Mouse (Mus musculus) stomach, postnatal 0 days (tissue): ENCODE measurements around the gene Gsk3a. TPM values are rescaled to one million over a fixed set of nuclear protein-coding genes. Genes with fewer than 3 reads are reported as not detected.

Source experiments
- ATAC-seq: fragments of 200-750 bp; cut with Nextera tagmentation; 2 replicates; pipeline ENCODE4 v1.8.0; 2017; ENCODE audit not compliant: low FRiP score, low TSS enrichment
- DNase-seq: peaks from one replicate; pipeline ENCODE4 v3.0.0-alpha.2; 2016; ENCODE audit warnings: low spot score
- H3K27ac ChIP-seq: fragments of 300-500 bp; sonication (generic); replicated peaks from 2 replicates; pipeline ENCODE4 v1.5.1; 2014; ENCODE audit warnings: mild to moderate bottlenecking, control low read depth
- H3K27me3 ChIP-seq: fragments of 300-500 bp; sonication (generic); 2 replicates; pipeline ENCODE4 v1.6.1; 2014; ENCODE audit warnings: low read length; ENCODE audit not compliant: control insufficient read depth, insufficient read depth
- H3K36me3 ChIP-seq: fragments of 300-500 bp; sonication (generic); 2 replicates; pipeline ENCODE4 v1.6.1; 2014; ENCODE audit warnings: low read length, mixed read lengths; ENCODE audit not compliant: control insufficient read depth, insufficient read depth
- H3K4me1 ChIP-seq: fragments of 300-500 bp; sonication (generic); replicated peaks from 2 replicates; pipeline ENCODE4 v1.6.1; 2014; ENCODE audit warnings: antibody characterized with exemption; ENCODE audit not compliant: control insufficient read depth, insufficient read depth
- H3K4me2 ChIP-seq: fragments of 300-500 bp; sonication (generic); replicated peaks from 2 replicates; pipeline ENCODE4 v1.6.1; 2014; ENCODE audit warnings: low read depth, mild to moderate bottlenecking, control low read depth, moderate library complexity
- H3K4me3 ChIP-seq: fragments of 300-500 bp; sonication (generic); 2 replicates; pipeline ENCODE4 v1.5.1; 2014; ENCODE audit warnings: low read depth, low read length, control low read depth
- H3K9ac ChIP-seq: fragments of 300-500 bp; sonication (generic); 2 replicates; pipeline ENCODE4 v1.6.1; 2014; ENCODE audit warnings: mild to moderate bottlenecking, low read length, control low read depth, mixed read lengths
- H3K9me3 ChIP-seq: fragments of 300-500 bp; sonication (generic); 2 replicates; pipeline ENCODE4 v1.6.1; 2016; ENCODE audit warnings: low read length; ENCODE audit not compliant: control insufficient read depth
- CTCF ChIP-seq: IDR thresholded peaks from 2 replicates; pipeline ENCODE4 v1.5.1; 2016; ENCODE audit warnings: antibody characterized with exemption, low read depth, mild to moderate bottlenecking, moderate library complexity
- EP300 ChIP-seq: optimal IDR thresholded peaks from 2 replicates; pipeline ENCODE3; 2016; ENCODE audit warnings: antibody characterized with exemption
- WGBS: fragments of 180-500 bp; shearing (Covaris S2); extraction: QIAGEN DNeasy Blood & Tissue Kit; methylation state at CpG from one replicate; pipeline ENCODE4 v1.1.7; 2014; 5-methylcytosine and 5-hydroxymethylcytosine counted together
- polyA plus RNA-seq: library from polyadenylated mRNA; unstranded; fragments of >200 nt; fragmentation: Nextera tagmentation; extraction: Ambion mirVana; gene quantifications from 2 replicates; pipeline ENCODE4 v1.2.1, GENCODE M21; 2015

Gsk3a gene
- polyA plus RNA-seq, 1 experiment from 2014 or later = 5.1 TPM

DNA sequence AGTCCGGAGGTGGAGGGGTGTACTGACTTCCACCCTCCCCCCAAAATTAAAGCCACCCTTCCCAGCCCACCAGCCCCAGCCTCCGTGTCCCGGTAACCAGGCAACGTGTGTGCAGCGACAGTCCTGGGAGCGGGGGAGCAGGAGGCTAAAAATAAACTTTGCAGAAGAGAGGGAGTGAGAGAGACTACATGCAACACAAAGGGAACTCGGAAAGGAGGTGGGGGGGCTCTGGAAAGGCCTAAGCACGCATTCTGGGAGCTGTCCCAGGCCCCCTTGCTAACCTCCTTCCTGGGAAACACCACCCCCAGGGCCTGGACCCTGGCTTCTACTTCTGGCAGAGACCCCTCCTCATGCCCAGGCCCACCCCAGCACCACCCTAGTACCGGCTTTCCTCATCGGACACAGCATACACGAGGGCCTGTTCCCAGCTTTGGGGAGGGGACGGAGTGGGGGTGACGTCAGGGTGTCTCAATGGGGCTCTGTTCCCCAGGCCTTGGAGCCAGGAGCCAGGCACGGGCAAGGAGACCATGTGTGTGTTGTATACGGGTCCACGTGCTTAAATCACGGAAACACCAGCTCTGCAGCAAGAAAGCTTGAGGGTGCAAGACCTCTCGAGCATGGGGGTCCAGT is 10.5 kb upstream of the Gsk3a start:
- Histone ChIP-seq H3K36me3 (peaks cover 12% of the 10 kb centered on the region), H3K9ac (peak overlapping the region; percentile 90), H3K4me3 (peak overlapping the region; percentile 92), H3K27ac (peak overlapping the region; percentile 98), H3K27me3 (no peaks in the 10 kb centered on the region), H3K4me2 (peak overlapping the region; percentile 82), H3K4me1 (peaks cover 2% of the 10 kb centered on the region; the same call in 1 of the 2 replicates), H3K9me3 (no peaks in the 10 kb centered on the region)
- DNase-seq (peak; percentile 69), ATAC-seq (no peak)
- no peak for TF ChIP-seq EP300
- no peak for TF ChIP-seq CTCF
- 2% methylated on average over 18 of the region's 18 CpGs for WGBS

DNA sequence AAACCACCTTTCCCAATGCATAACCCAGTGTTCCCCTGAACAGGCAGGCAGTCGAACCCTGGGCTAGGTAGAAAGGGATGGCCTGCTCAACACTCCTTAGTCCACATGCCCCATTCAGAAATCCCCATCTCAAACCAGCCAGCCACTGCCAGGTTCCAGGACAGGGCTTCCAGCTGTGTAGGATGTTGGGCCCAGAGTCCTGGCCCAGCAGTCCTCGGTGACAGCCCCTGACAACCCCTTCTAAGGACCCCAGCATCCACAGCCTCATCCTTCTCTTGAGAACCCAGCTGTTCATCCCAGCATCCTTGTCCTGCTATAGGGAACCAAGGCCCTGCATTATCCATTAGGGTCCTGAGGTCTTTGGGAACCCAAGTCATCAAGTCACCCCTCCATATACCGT is 9.8 kb upstream of the Gsk3a start:
- no peak for TF ChIP-seq CTCF
- TF ChIP-seq EP300 = no peak
- peaks cover 2% of the 10 kb centered on the region; the same call in 1 of the 2 replicates for H3K4me1 ChIP-seq
- DNase-seq = no peak
- H3K9ac ChIP-seq = peak overlapping the region; percentile 90
- peak overlapping the region; percentile 92 for H3K4me3 ChIP-seq
- peaks cover 12% of the 10 kb centered on the region for H3K36me3 ChIP-seq
- H3K27me3 ChIP-seq = no peaks in the 10 kb centered on the region
- 22% methylated on average over 3 of the region's 3 CpGs for WGBS
- no peaks in the 10 kb centered on the region for H3K9me3 ChIP-seq
- H3K4me2 ChIP-seq = peak overlapping the region; percentile 82
- peak overlapping the region; percentile 98 for H3K27ac ChIP-seq
- no peak for ATAC-seq

DNA sequence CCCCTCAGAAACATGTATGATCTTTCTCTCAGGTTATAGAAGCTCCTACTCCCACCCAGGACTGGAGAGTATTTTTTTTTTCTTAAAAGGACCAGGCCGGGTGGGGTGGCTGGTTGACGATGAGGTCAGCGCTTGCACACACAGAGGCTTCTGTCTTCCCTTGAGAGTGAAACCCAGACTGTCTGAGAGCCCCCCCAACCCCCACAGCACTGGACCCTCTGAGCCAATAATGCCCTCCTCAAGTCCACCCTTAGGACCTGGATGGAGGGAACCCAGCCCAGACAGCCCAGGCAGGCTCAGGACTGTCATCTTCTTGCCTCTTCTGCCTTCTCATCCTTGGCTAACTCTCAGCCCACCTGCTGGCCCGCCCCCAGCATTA is 9.1 kb upstream of the Gsk3a start:
- Histone ChIP-seq H3K27me3 (no peaks in the 10 kb centered on the region), H3K9me3 (no peaks in the 10 kb centered on the region), H3K4me3 (peak overlapping the region; percentile 92), H3K36me3 (peaks cover 12% of the 10 kb centered on the region), H3K4me1 (peaks cover 2% of the 10 kb centered on the region; the same call in 1 of the 2 replicates), H3K27ac (peak overlapping the region; percentile 98), H3K9ac (peak overlapping the region; percentile 90), H3K4me2 (peak overlapping the region; percentile 82)
- DNase-seq (no peak), ATAC-seq (no peak)
- no peak for TF ChIP-seq CTCF
- TF ChIP-seq EP300 = no peak
- 27% methylated on average over 4 of the region's 4 CpGs for WGBS

DNA sequence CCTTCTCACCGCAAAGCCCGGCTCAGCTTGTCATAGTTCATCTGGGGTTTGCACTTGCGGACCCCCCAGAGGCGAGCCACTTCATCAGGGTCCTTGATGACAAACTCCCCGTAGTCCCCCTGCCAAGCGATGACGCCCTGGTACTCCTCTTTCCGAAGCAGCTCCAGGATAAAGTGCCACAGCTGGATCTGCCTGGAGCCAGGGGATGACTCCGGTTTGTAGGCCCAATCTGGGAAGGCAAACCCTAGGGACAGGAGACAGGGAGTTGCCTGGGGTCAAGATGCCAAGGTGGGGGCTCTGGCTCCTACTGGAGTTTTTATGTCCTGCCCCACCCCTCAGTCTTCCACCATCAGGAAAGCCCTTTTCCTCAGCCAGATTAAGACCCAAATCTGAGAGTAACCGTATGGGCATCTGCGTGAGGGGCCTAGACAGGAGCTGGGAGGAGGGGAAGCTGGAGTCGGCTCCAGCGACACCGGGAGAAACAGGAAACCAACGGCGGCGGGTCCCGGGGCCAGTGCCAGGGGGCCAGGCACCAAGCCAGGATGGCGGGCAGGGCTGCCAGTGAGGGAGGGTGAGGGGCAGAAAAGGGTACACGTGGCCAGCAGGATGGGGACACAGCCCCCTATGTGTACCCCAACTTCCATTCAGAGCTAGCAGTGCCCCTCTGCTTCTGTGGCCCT is 8.6 kb upstream of the Gsk3a start:
- DNase-seq = peak; percentile 38
- WGBS = 38% methylated on average over 20 of the region's 20 CpGs
- Histone ChIP-seq H3K9me3 (no peaks in the 10 kb centered on the region), H3K9ac (peak overlapping the region; percentile 90), H3K36me3 (peaks cover 12% of the 10 kb centered on the region), H3K4me1 (peaks cover 2% of the 10 kb centered on the region; the same call in 1 of the 2 replicates), H3K27ac (peak overlapping the region; percentile 30; the same call in 1 of the 2 replicates), H3K4me3 (no peak overlapping the region), H3K4me2 (peak overlapping the region; percentile 82), H3K27me3 (no peaks in the 10 kb centered on the region)
- TF ChIP-seq EP300 (no peak), CTCF (no peak)
- no peak for ATAC-seq

DNA sequence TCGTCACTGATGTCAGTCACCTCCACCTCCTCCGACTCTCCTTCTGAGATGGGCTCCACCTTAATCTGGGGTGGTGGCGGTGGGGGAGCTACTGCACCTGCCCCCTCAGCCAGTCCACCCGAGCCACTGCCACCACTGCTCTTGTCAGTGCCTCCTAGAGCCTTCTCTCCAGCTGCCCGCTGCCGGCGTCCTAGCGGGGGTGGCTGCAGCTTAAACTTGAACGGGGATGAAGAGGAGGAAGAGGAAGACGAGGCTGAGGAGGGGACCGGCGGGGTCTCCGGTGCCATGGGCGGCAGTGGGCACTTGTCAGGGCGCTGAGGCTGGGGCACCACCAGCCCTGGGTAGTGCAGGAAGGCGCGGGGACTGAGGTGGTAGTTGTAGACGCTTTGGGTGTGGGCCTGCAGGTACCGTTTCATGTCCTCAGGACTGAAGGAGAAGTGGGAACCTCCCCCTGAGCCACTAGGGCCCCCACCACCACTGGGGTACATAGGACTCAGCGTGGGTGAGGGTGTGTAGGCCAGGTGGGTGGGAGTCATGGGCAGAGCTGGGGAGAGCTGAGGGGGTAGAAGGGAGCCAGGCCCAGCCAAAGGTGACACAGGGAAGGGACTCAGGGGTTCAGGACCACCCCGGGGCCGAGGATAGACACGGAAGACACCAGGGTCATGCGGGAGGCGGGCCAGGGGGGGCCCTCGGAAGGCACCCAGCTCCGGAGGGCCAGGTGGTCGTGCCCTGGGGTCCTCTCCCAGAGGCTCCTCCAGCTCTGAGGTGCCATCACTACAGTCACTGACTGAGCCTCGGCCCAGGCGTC is 7.1 kb upstream of the Gsk3a start:
- no peak overlapping the region for H3K4me3 ChIP-seq
- H3K9ac ChIP-seq = peak overlapping the region; percentile 27; the same call in 1 of the 2 replicates
- ATAC-seq (no peak), DNase-seq (no peak)
- no peaks in the 10 kb centered on the region for H3K9me3 ChIP-seq
- H3K4me1 ChIP-seq = peaks cover 2% of the 10 kb centered on the region; the same call in 1 of the 2 replicates
- H3K36me3 ChIP-seq = peaks cover 12% of the 10 kb centered on the region
- H3K27ac ChIP-seq = no peak overlapping the region
- TF ChIP-seq CTCF = no peak
- TF ChIP-seq EP300 = no peak
- H3K4me2 ChIP-seq = no peak overlapping the region
- no peaks in the 10 kb centered on the region for H3K27me3 ChIP-seq
- WGBS = 83% methylated on average over 30 of the region's 30 CpGs
